Mouse (Mus musculus) mouse trophoblast stem cell (cell line): ENCODE data around the gene Olfr1205.

Source experiments
- in situ Hi-C, 2 experiments: fragments of 300-500 bp; cut with MseI, MboI; formaldehyde crosslinking; loops; 2 replicates in 1 of 2; 3 replicates in 1 of 2; pipeline ENCODE4 v1.15.1; 2025

The Olfr1205 gene

GRCm38 (mm10) chr2:88829437-88829836, at the start of gene Olfr1205:
Gene Olfr1205, plus strand, starts transcription at chr2:88829737.
- in situ Hi-C loops = no loop called here

GRCm38 (mm10) chr2:88792736-88793135, 36.8 kb upstream of the Olfr1205 start, which contains the start of gene Olfr1201:
Gene Olfr1201, plus strand, starts transcription at chr2:88793036.
- in situ Hi-C loops = no loop called here

- in situ Hi-C loops = no loop called here
These were observed 15.3 kb upstream of the Olfr1205 start, which contains the start of gene Olfr1202 for GRCm38 (mm10) chr2:88814196-88814595. Gene Olfr1202, plus strand, starts transcription at chr2:88814496.

DNA sequence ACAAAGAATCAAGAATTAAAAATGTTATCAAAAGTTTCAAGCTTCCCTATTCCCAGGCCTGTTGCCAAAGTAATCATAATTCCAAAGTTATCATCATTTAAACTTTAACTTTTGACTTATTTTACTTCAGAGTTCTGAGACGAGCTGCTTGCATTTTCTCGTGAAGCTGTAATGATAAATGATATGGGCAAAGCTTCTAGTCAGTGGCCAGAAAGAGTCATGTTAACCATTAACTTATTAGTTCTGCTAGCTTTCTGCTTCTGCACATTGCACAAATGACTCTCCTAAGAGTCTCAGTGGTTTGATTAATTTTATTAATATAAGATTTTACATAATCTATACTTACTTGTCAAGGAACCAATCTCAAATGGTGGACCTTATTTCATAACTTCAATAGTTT, 8.9 kb downstream of the Olfr1205 start:
- in situ Hi-C loops = no loop called here

DNA sequence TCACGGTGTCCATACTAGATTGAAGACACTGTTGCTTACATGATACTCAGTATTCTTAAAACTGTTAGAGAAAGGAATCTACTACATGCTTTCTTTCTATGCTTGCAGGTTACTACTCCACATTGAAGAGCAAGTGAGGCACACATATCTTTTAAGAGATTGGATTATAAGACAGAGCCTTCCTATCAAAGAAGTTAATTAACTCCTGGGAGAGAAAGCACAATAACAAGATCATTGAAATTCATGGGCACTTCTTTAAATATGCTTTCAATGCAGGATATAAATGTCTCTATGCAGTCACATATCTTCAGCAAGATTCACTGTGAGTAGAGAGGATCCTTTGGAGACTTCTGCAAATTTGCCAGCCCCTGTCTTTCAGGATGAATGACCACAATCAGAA, 19.5 kb downstream of the Olfr1205 start, which contains the start of gene Olfr1204:
Gene Olfr1204 (plus strand): TSS at position 301 of the 400 bp plus-strand sequence.
- in situ Hi-C loops = no loop called here

DNA sequence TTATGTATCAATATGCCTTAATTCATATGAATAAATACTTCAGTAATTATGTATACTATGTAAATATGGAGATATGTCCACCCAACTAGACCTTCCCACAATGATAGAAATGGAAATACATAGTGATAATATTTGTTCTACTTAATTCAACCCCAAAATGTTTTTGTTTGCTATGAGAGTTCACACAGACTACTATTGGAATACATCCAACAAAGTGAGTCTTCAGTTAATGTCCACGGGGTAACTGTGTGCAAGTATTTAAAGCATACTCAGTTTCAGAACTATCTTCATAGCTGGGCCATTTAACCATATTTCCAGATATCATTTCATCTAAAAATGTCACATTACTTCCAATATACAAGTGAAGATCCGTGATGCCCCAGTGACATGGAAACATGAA, 33.4 kb downstream of the Olfr1205 start, which contains the start of gene Olfr1206:
Gene Olfr1206 (plus strand): TSS at position 301 of the 400 bp plus-strand sequence.
- in situ Hi-C loops = no loop called here
